Mouse (Mus musculus) testis, adult 2 months (tissue): ENCODE data around the gene Fbxl16. TPM values are rescaled to one million over a fixed set of nuclear protein-coding genes. Genes with fewer than 3 reads are reported as not detected.

Experiments
- H3K27ac ChIP-seq: fragments of 200-500 bp; 2 replicates; pipeline ENCODE4 v1.5.1; 2012; ENCODE audit warnings: low read depth, low read length; ENCODE audit not compliant: control insufficient read depth, insufficient read depth
- H3K27me3 ChIP-seq: fragments of 200-500 bp; 2 replicates; pipeline ENCODE4 v1.6.1; 2012; ENCODE audit warnings: mild to moderate bottlenecking, low read length, moderate library complexity; ENCODE audit not compliant: control insufficient read depth, insufficient read depth
- H3K36me3 ChIP-seq: fragments of 200-500 bp; 2 replicates; pipeline ENCODE4 v1.6.1; 2012; ENCODE audit warnings: mild to moderate bottlenecking, low read length; ENCODE audit not compliant: control insufficient read depth, insufficient read depth
- H3K4me1 ChIP-seq: fragments of 200-500 bp; 2 replicates; pipeline ENCODE4 v1.6.1; 2012; ENCODE audit warnings: low read length; ENCODE audit not compliant: control insufficient read depth, insufficient read depth
- H3K4me3 ChIP-seq: fragments of 200-500 bp; 2 replicates; pipeline ENCODE4 v1.5.1; 2012; ENCODE audit warnings: low read depth, mild to moderate bottlenecking, low read length, moderate library complexity, mixed read lengths; ENCODE audit not compliant: control insufficient read depth
- CTCF ChIP-seq: fragments of 200-500 bp; IDR thresholded peaks from 2 replicates; pipeline ENCODE4 v1.5.1; 2012; ENCODE audit warnings: low read depth, mild to moderate bottlenecking, inconsistent platforms, low read length, moderate library complexity; ENCODE audit not compliant: control insufficient read depth, insufficient read depth, insufficient replicate concordance
- POLR2A ChIP-seq: fragments of 200-500 bp; IDR thresholded peaks from 2 replicates; pipeline ENCODE4 v1.6.1; 2012; ENCODE audit warnings: low read depth, mild to moderate bottlenecking, inconsistent platforms, low read length, moderate library complexity; ENCODE audit not compliant: control insufficient read depth
- polyA plus RNA-seq: library from polyadenylated mRNA; depleted of rRNA; stranded (reverse); fragments of >200 nt; gene quantifications from 2 replicates; pipeline ENCODE4 v1.2.3, GENCODE M21; 2012; rRNA removed

Gene Fbxl16
- polyA plus RNA-seq, 1 experiment: 7.1 TPM

DNA sequence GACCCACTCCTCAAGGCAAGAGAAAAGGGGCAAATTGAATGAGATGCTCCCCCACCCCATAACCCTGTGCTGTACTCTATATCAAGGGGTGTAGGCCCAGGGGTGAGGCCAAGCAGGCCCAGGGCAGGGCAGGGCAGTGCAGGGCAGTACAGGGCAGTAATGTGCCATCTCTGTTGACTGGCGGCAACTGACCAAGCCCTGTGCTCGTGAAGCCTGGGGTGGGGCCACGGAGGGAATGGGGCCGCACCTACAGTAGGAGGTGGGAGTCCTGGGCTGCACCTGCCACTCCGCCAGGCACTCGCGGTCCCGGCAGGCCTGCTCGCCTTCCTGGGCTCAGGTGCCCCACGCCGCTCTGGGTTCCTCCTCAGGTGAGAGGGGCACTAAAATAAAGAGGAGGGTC is 56.4 kb downstream of the Fbxl16 start:
- no peak overlapping the region for H3K27ac ChIP-seq

GRCm38 (mm10) chr17:25866172-25866571 is 57.3 kb downstream of the Fbxl16 start:
- Histone ChIP-seq H3K27ac (0 out of 2 replicates have a peak overlapping the region, but pooled peaks have one; percentile 18), H3K27me3 (no peaks in the 10 kb centered on the region), H3K36me3 (no peaks in the 10 kb centered on the region), H3K4me1 (peaks cover 7% of the 10 kb centered on the region), H3K4me3 (no peak overlapping the region)
- no peak for TF ChIP-seq CTCF
- no peak for TF ChIP-seq POLR2A

More for the DNA sequence above, 56.4 kb downstream of the Fbxl16 start:
- H3K4me1 ChIP-seq: peaks cover 13% of the 10 kb centered on the region
- TF ChIP-seq CTCF: no peak
- no peak for TF ChIP-seq POLR2A
- no peaks in the 10 kb centered on the region for H3K27me3 ChIP-seq
- H3K4me3 ChIP-seq: no peak overlapping the region
- H3K36me3 ChIP-seq: no peaks in the 10 kb centered on the region

GRCm38 (mm10) chr17:25867509-25867835 is 58.6 kb downstream of the Fbxl16 start:
- no peak for TF ChIP-seq CTCF
- no peak for TF ChIP-seq POLR2A
- Histone ChIP-seq H3K4me1 (peaks cover 6% of the 10 kb centered on the region), H3K4me3 (peak overlapping the region; percentile 80), H3K27ac (peak overlapping the region; percentile 73), H3K36me3 (no peaks in the 10 kb centered on the region), H3K27me3 (no peaks in the 10 kb centered on the region)

DNA sequence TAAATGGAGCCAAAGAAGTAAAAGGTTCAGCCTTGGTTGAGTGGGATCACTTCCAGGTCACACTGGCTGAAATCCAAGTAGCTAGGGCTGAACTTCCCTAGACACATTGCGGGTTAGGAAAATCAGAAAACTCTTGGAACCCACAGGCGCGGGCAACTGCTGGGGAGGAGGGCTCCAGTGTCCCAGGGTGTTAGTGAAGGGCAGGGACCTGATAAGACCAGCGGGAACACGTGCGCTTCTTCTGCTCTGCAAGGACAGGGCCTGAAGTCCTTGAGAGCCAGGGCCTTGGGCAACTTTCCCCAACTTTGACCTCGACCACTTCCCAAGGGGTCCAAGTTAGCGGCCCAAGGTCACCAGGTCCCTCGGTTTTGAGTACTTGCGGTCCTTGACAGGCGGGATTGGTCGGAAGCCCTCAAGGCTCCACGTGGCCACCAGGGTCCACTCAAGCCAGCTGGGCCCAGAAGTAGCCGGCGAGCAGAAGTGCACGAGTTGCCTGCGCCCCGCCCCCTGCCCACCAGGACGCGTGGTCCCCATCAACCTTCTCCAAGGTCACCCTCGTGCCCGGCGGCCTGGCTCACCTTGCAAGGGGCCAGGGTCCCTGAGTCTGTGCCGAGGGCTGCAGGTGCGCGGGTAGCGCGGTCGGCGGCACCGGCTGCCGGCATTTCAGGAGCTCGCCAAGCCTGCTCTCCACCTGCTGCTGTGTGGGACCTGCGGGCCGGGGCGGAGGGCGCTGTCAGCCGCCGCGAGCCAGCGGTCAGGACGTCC is 59.1 kb downstream of the Fbxl16 start:
- Histone ChIP-seq H3K4me3 (peak overlapping the region; percentile 80), H3K36me3 (no peaks in the 10 kb centered on the region), H3K4me1 (peaks cover 9% of the 10 kb centered on the region), H3K27ac (peak overlapping the region; percentile 73), H3K27me3 (no peaks in the 10 kb centered on the region)
- TF ChIP-seq POLR2A: no peak
- no peak for TF ChIP-seq CTCF

DNA sequence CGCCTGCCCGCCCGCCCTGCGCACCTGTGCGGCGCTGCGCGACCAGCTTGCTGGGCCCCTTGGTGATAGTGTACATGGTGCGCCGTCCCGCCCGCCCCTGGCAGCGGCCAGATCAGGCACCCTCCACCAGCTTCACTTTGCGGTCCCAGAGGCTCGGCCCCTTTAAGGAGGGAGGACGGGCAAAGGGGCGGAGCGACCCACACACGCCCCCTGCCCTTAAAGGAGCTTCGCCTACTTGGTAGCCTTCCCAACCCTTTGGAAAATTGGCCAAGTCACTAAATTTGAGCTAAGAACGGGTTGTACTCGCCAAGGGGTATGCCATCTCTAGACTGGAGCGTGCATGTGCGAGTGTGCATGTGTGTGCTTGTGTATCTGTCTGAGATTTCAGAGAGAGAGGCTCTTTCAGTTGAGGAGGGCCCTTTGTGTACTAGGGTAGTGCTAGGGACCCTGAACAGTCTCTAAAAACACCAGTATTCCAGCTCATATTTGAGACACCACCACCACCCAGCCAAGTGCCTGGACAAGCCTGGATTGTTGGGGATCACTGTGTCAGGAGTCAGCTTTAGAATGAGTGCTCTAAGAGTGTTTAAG is 59.8 kb downstream of the Fbxl16 start, which contains the start of gene Mcrip2:
Mcrip2 (minus strand) TSS at position 164 of the 591 bp plus-strand sequence.
- Histone ChIP-seq H3K4me3 (peak within 1 kb of the TSS; percentile 80), H3K27ac (peak within 1 kb of the TSS; percentile 73), H3K36me3 (no peaks in the 10 kb centered on the region), H3K27me3 (no peaks in the 10 kb centered on the region), H3K4me1 (peaks cover 12% of the 10 kb centered on the region)
- TF ChIP-seq POLR2A (peak; percentile 43; the same call in 1 of the 2 replicates), CTCF (no peak)

DNA sequence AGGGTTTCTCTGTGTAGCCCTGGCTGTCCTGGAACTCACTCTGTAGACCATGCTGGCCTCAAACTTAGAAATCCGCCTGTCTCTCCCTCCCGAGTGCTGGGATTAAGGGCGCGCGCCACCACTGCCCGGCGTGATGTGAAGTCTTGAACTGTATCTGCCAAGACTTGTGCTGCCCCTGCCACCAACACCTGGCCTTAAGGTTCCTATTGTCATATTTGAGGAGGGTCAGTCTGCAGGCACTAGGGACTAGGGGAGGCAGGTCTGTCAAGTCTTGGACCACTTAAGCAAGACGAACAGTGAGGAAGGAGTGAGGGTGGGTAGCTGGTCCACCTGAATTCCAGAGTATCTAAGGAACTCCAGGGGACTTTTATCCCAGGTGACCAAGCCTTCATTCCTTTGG is 60.6 kb downstream of the Fbxl16 start:
- no peaks in the 10 kb centered on the region for H3K36me3 ChIP-seq
- no peak overlapping the region for H3K27ac ChIP-seq
- no peak overlapping the region for H3K4me3 ChIP-seq
- peaks cover 17% of the 10 kb centered on the region for H3K4me1 ChIP-seq
- no peaks in the 10 kb centered on the region for H3K27me3 ChIP-seq
- TF ChIP-seq CTCF (no peak), POLR2A (no peak)

- Histone ChIP-seq H3K4me3 (no peak overlapping the region), H3K4me1 (peaks cover 21% of the 10 kb centered on the region)
Measured at GRCm38 (mm10) chr17:25869954-25870353, 61.1 kb downstream of the Fbxl16 start.

More at GRCm38 (mm10) chr17:25869954-25870353, 61.1 kb downstream of the Fbxl16 start:
- H3K36me3 ChIP-seq: no peaks in the 10 kb centered on the region
- TF ChIP-seq POLR2A: no peak
- no peak for TF ChIP-seq CTCF
- H3K27ac ChIP-seq: no peak overlapping the region
- no peaks in the 10 kb centered on the region for H3K27me3 ChIP-seq

Other genes starting within 250 kb of the Fbxl16 start
- 6.7 and 8.2 TPM in 2 replicates for gene Sox8, start 238.4 kb upstream of the Fbxl16 start, polyA plus RNA-seq
- gene Lmf1, start 230.0 kb upstream of the Fbxl16 start, polyA plus RNA-seq: 87.6 and 93.5 TPM in 2 replicates
- gene Gng13, start 91.9 kb upstream of the Fbxl16 start, polyA plus RNA-seq: 0.44 and 0.84 TPM in 2 replicates
- 16.1 and 18.9 TPM in 2 replicates for gene Chtf18, start 81.7 kb upstream of the Fbxl16 start, polyA plus RNA-seq
- 8.3 and 9.8 TPM in 2 replicates for gene Rpusd1, start 81.4 kb upstream of the Fbxl16 start, polyA plus RNA-seq
- 0.65 and 1.0 TPM in 2 replicates for gene Mslnl, start 73.0 kb upstream of the Fbxl16 start, polyA plus RNA-seq
- 0.63 and 0.82 TPM in 2 replicates for gene Msln, start 54.7 kb upstream of the Fbxl16 start, polyA plus RNA-seq
- gene Narfl, start 35.3 kb upstream of the Fbxl16 start, polyA plus RNA-seq: 17.9 and 20.3 TPM in 2 replicates
- 81.1 and 83.4 TPM in 2 replicates for gene Haghl, start 23.4 kb upstream of the Fbxl16 start, polyA plus RNA-seq
- gene Ccdc78, start 22.5 kb upstream of the Fbxl16 start, polyA plus RNA-seq: 1.3 and 1.6 TPM in 2 replicates
- gene Fam173a, start 16.2 kb upstream of the Fbxl16 start, polyA plus RNA-seq: 49.8 and 55.5 TPM in 2 replicates
- gene AC134908.4, start 13.4 kb upstream of the Fbxl16 start, polyA plus RNA-seq: not detected in 2 replicates
- gene Metrn, start 11.9 kb upstream of the Fbxl16 start, polyA plus RNA-seq: 19.4 and 21.1 TPM in 2 replicates
- 35.8 and 36.0 TPM in 2 replicates for gene Wdr24, start 14.5 kb downstream of the Fbxl16 start, polyA plus RNA-seq
- 16.4 and 18.6 TPM in 2 replicates for gene Jmjd8, start 19.8 kb downstream of the Fbxl16 start, polyA plus RNA-seq
- gene Stub1, start 24.3 kb downstream of the Fbxl16 start, polyA plus RNA-seq: 81.1 and 82.0 TPM in 2 replicates
- 2.1 and 2.7 TPM in 2 replicates for gene Rhbdl1, start 28.2 kb downstream of the Fbxl16 start, polyA plus RNA-seq
- gene Gm20683, start 32.7 kb downstream of the Fbxl16 start, polyA plus RNA-seq: 9.0 and 11.2 TPM in 2 replicates
- gene Rhot2, start 35.8 kb downstream of the Fbxl16 start, polyA plus RNA-seq: 37.5 and 38.7 TPM in 2 replicates
- 49.9 and 54.9 TPM in 2 replicates for gene Wdr90, start 52.4 kb downstream of the Fbxl16 start, polyA plus RNA-seq
- 28.2 and 28.8 TPM in 2 replicates for gene Mcrip2, start 59.7 kb downstream of the Fbxl16 start, polyA plus RNA-seq
- 49.8 and 56.2 TPM in 2 replicates for gene Mettl26, start 66.0 kb downstream of the Fbxl16 start, polyA plus RNA-seq
- gene Wfikkn1, start 71.8 kb downstream of the Fbxl16 start, polyA plus RNA-seq: 0.96 and 0.98 TPM in 2 replicates
- 30.2 and 31.9 TPM in 2 replicates for gene Rab40c, start 110.6 kb downstream of the Fbxl16 start, polyA plus RNA-seq
- gene Pigq, start 135.9 kb downstream of the Fbxl16 start, polyA plus RNA-seq: 21.4 and 24.4 TPM in 2 replicates
- 0.40 and 0.69 TPM in 2 replicates for gene Nhlrc4, start 135.9 kb downstream of the Fbxl16 start, polyA plus RNA-seq
- 0.10 and 0.20 TPM in 2 replicates for gene A930017K11Rik, start 143.5 kb downstream of the Fbxl16 start, polyA plus RNA-seq
- 20.1 and 22.1 TPM in 2 replicates for gene Capn15, start 176.7 kb downstream of the Fbxl16 start, polyA plus RNA-seq